Mouse (Mus musculus): Measurements from ENCODE around the gene Eif4e2.

- TF ChIP-seq CEBPB (IDR thresholded peaks at IDR 0.05; ENCODE audit: insufficient read depth, poor library complexity, severe bottlenecking) (peak; percentile 67; the same call in 1 of the 2 replicates), E2F4 (IDR thresholded peaks at IDR 0.05; ENCODE audit: insufficient read depth) (no peak), POLR2A (IDR thresholded peaks at IDR 0.05; ENCODE audit: insufficient read length, low read depth) (peak; percentile 94)
Measured at GRCm38 (mm10) chr1:87190429-87190828, 23.3 kb upstream of the Eif4e2 start, which contains the start of gene Chrnd.
